Mouse (Mus musculus) midbrain, embryonic 14.5 days (tissue): ENCODE results near the gene Oip5. TPM values are rescaled to one million over a fixed set of nuclear protein-coding genes. Genes with fewer than 3 reads are reported as not detected.
"Not testable (repeated sequence)": the region's sequence is repeated elsewhere in the genome, so short reads cannot be mapped to it uniquely, and the experiment has no call there.

ENCODE experiments used
- ATAC-seq: fragments of 200-750 bp; cut with Nextera tagmentation; 2 replicates; pipeline ENCODE4 v1.8.0; 2017; ENCODE audit warnings: moderate number of reproducible peaks, moderate library complexity; ENCODE audit not compliant: low FRiP score, low TSS enrichment
- DNase-seq: peaks from one replicate; pipeline ENCODE4 v3.0.0-alpha.2; 2015
- H3K27ac ChIP-seq: fragments of 300-500 bp; sonication (generic); replicated peaks from 2 replicates; pipeline ENCODE4 v1.5.1; 2014; ENCODE audit warnings: mild to moderate bottlenecking, low read depth, low read length, moderate library complexity
- H3K27me3 ChIP-seq: fragments of 300-500 bp; sonication (generic); 2 replicates; pipeline ENCODE4 v1.6.1; 2014; ENCODE audit warnings: low read length, control low read depth, mixed read lengths; ENCODE audit not compliant: control insufficient read depth, insufficient read depth
- H3K36me3 ChIP-seq: fragments of 300-500 bp; sonication (generic); 2 replicates; pipeline ENCODE4 v1.6.1; 2014; ENCODE audit warnings: low read length, control low read depth; ENCODE audit not compliant: control insufficient read depth, insufficient read depth
- H3K4me1 ChIP-seq: fragments of 300-500 bp; sonication (generic); 2 replicates; pipeline ENCODE4 v1.6.1; 2014; ENCODE audit warnings: mild to moderate bottlenecking, antibody characterized with exemption, low read length, control low read depth; ENCODE audit not compliant: control insufficient read depth, insufficient read depth
- H3K4me2 ChIP-seq: fragments of 300-500 bp; sonication (generic); 2 replicates; pipeline ENCODE4 v1.6.1; 2014; ENCODE audit warnings: mild to moderate bottlenecking, low read length, moderate library complexity
- H3K4me3 ChIP-seq: fragments of 300-500 bp; sonication (generic); replicated peaks from 2 replicates; pipeline ENCODE4 v1.5.1; 2014; ENCODE audit warnings: low read depth, low read length
- H3K9ac ChIP-seq: fragments of 300-500 bp; sonication (generic); replicated peaks from 2 replicates; pipeline ENCODE4 v1.6.1; 2014; ENCODE audit warnings: mild to moderate bottlenecking, low read length, moderate library complexity
- H3K9me3 ChIP-seq: fragments of 300-500 bp; sonication (generic); 2 replicates; pipeline ENCODE4 v1.6.1; 2016; ENCODE audit warnings: low read length, control low read depth, mixed read lengths; ENCODE audit not compliant: control insufficient read depth
- WGBS: fragments of 180-500 bp; shearing (Covaris S2); extraction: QIAGEN DNeasy Blood & Tissue Kit; methylation state at CpG from one replicate; pipeline ENCODE4 v1.1.7; 2014; 5-methylcytosine and 5-hydroxymethylcytosine counted together
- polyA plus RNA-seq: library from polyadenylated mRNA; unstranded; fragments of >200 nt; fragmentation: Nextera tagmentation; extraction: Ambion mirVana; gene quantifications from 2 replicates; pipeline ENCODE4 v1.2.1, GENCODE M21; 2014

The Oip5 gene
- polyA plus RNA-seq = 4.2 and 6.2 TPM in 2 replicates

- DNase-seq (peak; percentile 98), ATAC-seq (peak; percentile 100)
- H3K9me3 ChIP-seq = no peaks in the 10 kb centered on the region
- H3K36me3 ChIP-seq = no peaks in the 10 kb centered on the region
- 0% methylated on average over 55 of the region's 55 CpGs for WGBS
- H3K9ac ChIP-seq = peak within 1 kb of the TSS; percentile 43; the same call in 1 of the 2 replicates
- H3K27ac ChIP-seq = no peak within 1 kb of the TSS
- H3K4me3 ChIP-seq = peak within 1 kb of the TSS; percentile 64
- peaks cover 10% of the 10 kb centered on the region; the same call in 1 of the 2 replicates for H3K4me1 ChIP-seq
- peak within 1 kb of the TSS; percentile 95 for H3K4me2 ChIP-seq
- no peaks in the 10 kb centered on the region for H3K27me3 ChIP-seq
Measured at GRCm38 (mm10) chr2:119618199-119618982, at the start of gene Oip5, which contains the start of gene Nusap1. Gene Oip5, minus strand, starts transcription at chr2:119618469. Gene Nusap1, plus strand, starts transcription at chr2:119618298.

- not testable (repeated sequence) for H3K9me3 ChIP-seq, H3K4me3 ChIP-seq, H3K27me3 ChIP-seq, H3K4me1 ChIP-seq, ATAC-seq, H3K4me2 ChIP-seq, DNase-seq, H3K9ac ChIP-seq, H3K36me3 ChIP-seq, H3K27ac ChIP-seq
- WGBS = 73% methylated on average over 21 of the region's 23 CpGs
Measured at GRCm38 (mm10) chr2:119665744-119666143, 47.5 kb upstream of the Oip5 start.

GRCm38 (mm10) chr2:119662220-119663182, 44.2 kb upstream of the Oip5 start, which contains the start of gene Ndufaf1:
Gene Ndufaf1, minus strand, starts transcription at chr2:119662827.
- Histone ChIP-seq H3K9me3 (no peaks in the 10 kb centered on the region), H3K27ac (no peak within 1 kb of the TSS), H3K4me3 (peak within 1 kb of the TSS; percentile 78), H3K4me1 (peaks cover 8% of the 10 kb centered on the region), H3K9ac (peak within 1 kb of the TSS; percentile 77), H3K4me2 (peak within 1 kb of the TSS; percentile 84), H3K27me3 (no peaks in the 10 kb centered on the region), H3K36me3 (peaks cover 21% of the 10 kb centered on the region)
- WGBS = 2% methylated on average over 44 of the region's 44 CpGs
- ATAC-seq = peak; percentile 72; the same call in 1 of the 2 replicates
- peak; percentile 87 for DNase-seq

DNA sequence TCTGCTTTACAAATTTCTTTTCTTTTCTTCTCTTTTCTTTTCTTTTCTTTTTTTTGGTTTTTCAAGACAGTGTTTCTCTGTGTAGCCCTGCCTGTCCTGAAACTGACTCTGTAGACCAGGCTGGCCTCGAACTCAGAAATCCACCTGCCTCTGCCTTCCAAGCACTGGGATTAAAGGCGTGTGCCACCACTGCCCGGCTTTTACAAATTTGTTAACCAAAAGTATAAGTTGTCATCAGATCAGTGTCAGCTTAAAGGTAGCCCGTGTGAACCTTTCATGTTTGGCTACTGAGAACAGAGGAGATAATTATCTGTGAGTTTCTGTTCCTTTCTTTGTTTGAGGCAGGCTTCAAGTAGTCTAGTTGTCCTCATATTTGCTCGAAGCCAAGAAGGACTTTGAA, 26.0 kb upstream of the Oip5 start:
- no peak overlapping the region for H3K9ac ChIP-seq
- H3K27ac ChIP-seq = no peak overlapping the region
- peaks cover 45% of the 10 kb centered on the region for H3K36me3 ChIP-seq
- no peaks in the 10 kb centered on the region for H3K4me1 ChIP-seq
- no peak overlapping the region for H3K4me2 ChIP-seq
- H3K27me3 ChIP-seq = no peaks in the 10 kb centered on the region
- H3K4me3 ChIP-seq = no peak overlapping the region
- 90% methylated on average over 5 of the region's 5 CpGs for WGBS
- no peaks in the 10 kb centered on the region for H3K9me3 ChIP-seq
- ATAC-seq (no peak), DNase-seq (no peak)

GRCm38 (mm10) chr2:119641214-119641912, 23.1 kb upstream of the Oip5 start:
- peaks cover 39% of the 10 kb centered on the region for H3K36me3 ChIP-seq
- no peak overlapping the region for H3K27ac ChIP-seq
- 98% methylated on average over 5 of the region's 5 CpGs for WGBS

DNA sequence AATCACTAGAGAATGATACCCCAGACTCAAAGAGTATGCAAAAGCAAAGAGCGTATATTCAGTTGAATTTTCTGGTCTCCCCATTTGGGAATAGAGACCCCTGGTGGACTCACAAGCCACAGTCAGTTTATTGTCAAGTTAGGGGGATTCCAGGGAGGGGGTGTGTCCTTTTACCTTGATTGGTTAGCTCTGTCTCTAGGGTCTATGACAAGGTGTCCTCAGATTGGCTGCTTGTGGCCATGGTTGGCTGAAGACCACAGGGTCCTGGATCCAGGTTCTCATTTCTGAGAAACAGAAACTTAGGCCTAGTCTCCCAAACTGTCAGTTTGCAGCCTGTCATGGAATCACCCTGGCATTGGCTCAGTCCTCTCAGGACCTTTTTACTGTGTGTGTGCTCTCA, 18.5 kb upstream of the Oip5 start:
- Histone ChIP-seq H3K4me1 (no peaks in the 10 kb centered on the region), H3K9ac (no peak overlapping the region), H3K4me3 (no peak overlapping the region), H3K27me3 (no peaks in the 10 kb centered on the region), H3K4me2 (no peak overlapping the region), H3K36me3 (peaks cover 34% of the 10 kb centered on the region), H3K27ac (no peak overlapping the region), H3K9me3 (no peaks in the 10 kb centered on the region)
- DNase-seq = peak; percentile 4
- no peak for ATAC-seq
- WGBS = 92% methylated on average over 1 of the region's 1 CpGs

More at GRCm38 (mm10) chr2:119641214-119641912, 23.1 kb upstream of the Oip5 start:
- DNase-seq = no peak
- no peaks in the 10 kb centered on the region for H3K27me3 ChIP-seq
- no peak overlapping the region for H3K4me2 ChIP-seq
- H3K4me1 ChIP-seq = no peaks in the 10 kb centered on the region
- no peak for ATAC-seq
- no peaks in the 10 kb centered on the region for H3K9me3 ChIP-seq
- H3K9ac ChIP-seq = no peak overlapping the region
- H3K4me3 ChIP-seq = no peak overlapping the region

DNA sequence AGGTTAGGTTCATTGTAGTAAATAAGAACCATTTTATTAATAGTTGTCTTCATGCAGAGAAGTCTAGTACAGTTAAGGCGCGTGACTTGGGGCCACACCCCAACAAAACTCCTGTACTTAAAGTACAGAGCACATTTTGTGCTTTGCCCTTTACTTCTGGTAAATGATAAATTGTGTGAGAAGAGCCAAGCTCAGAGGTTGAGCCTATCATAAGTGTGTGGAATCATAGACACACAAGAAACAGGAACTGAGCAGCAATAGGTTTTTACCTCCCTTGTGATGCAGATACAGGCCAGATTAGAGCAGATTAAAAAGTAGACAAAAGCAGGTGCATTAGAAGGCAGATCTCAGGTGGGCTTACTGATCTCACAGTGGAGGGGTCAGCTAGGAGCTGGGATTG, 3.0 kb upstream of the Oip5 start:
- H3K4me1 ChIP-seq = peaks cover 10% of the 10 kb centered on the region; the same call in 1 of the 2 replicates
- WGBS = 98% methylated on average over 2 of the region's 2 CpGs
- no peak overlapping the region for H3K4me3 ChIP-seq
- no peak overlapping the region for H3K9ac ChIP-seq
- H3K27ac ChIP-seq = no peak overlapping the region
- H3K9me3 ChIP-seq = no peaks in the 10 kb centered on the region
- no peaks in the 10 kb centered on the region for H3K36me3 ChIP-seq
- no peak overlapping the region for H3K4me2 ChIP-seq
- ATAC-seq (no peak), DNase-seq (no peak)
- no peaks in the 10 kb centered on the region for H3K27me3 ChIP-seq

- not testable (repeated sequence) for H3K27ac ChIP-seq, H3K9ac ChIP-seq, ATAC-seq, H3K27me3 ChIP-seq, H3K9me3 ChIP-seq, H3K36me3 ChIP-seq, DNase-seq
- Histone ChIP-seq H3K4me3 (peak overlapping the region; percentile 64), H3K4me2 (peak overlapping the region; percentile 95), H3K4me1 (peaks cover 10% of the 10 kb centered on the region; the same call in 1 of the 2 replicates)
- 7% methylated on average over 6 of the region's 6 CpGs for WGBS
Measured at GRCm38 (mm10) chr2:119619002-119619401, 733 bp upstream of the Oip5 start.
